Mouse (Mus musculus) thymus, adult 2 months (tissue): ENCODE measurements around the gene Lingo1.

ENCODE experiments used
- CTCF ChIP-seq: fragments of 200-500 bp; IDR thresholded peaks from 2 replicates; pipeline ENCODE4 v1.5.1; 2012; ENCODE audit warnings: mild to moderate bottlenecking, control low read depth, low read length, moderate library complexity, borderline replicate concordance; ENCODE audit not compliant: control insufficient read depth, poor library complexity, insufficient read depth; ENCODE audit errors: extremely low read depth
- POLR2A ChIP-seq: fragments of 200-500 bp; IDR thresholded peaks from 2 replicates; pipeline ENCODE4 v1.6.1; 2012; ENCODE audit warnings: mild to moderate bottlenecking, low read length, control low read depth, moderate library complexity; ENCODE audit not compliant: control insufficient read depth, poor library complexity, insufficient read depth; ENCODE audit errors: extremely low read depth

DNA sequence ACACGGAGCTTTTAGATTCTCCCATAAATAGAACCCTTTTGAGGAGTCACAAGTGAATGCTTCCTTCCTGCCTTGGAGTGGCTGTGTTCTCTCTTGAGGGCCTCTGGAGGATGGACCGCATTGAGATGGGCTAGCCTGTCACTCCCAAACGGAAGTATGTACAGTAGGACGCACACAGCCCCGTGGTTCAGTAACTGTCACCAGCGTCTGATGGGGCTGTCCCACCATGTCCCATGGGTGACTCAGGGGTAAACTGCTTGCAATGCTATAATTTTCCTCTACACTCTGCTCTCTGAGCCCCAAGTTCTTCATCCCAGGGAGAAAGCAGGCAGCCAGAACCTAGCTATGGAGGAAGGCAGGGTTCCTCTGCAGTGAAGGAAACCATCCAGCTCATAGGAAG, 11.7 kb upstream of the Lingo1 start:
- TF ChIP-seq CTCF (no peak), POLR2A (no peak)
